Mouse (Mus musculus): ENCODE results near the gene Acan. TPM values are rescaled to one million over a fixed set of nuclear protein-coding genes. Genes with fewer than 3 reads are reported as not detected.

Acan gene
- polyA plus RNA-seq (2012; rRNA removed): 2.0 and 2.7 TPM in 2 replicates

DNA sequence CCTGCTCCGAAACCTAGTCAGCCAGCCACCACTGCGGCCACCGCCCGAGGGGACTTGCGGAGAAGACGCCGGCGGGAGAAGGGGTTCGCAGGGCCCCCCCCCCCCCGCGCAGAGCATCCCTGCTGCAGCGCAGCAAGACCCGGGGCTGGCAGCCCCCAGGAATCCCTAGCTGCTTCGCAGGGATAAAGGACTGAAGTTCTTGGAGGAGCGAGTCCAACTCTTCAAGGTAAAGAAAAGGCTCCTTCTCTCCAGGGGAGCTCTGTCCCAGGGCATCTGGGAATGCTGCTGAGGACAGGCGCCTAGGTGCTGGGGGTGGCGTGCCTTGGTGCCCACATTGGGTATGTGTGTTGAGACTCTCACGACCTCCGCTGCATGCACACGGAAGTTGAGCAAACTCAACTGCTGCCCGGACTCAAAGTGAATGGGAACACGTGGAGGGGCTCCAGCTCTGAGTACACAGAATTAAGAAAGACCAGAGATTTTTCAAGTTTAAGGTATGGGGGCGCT is at the start of gene Acan:
Acan (plus strand) TSS at position 101 of the 507 bp plus-strand sequence.
- TF ChIP-seq POLR2A (IDR thresholded peaks at IDR 0.05; ENCODE audit: control insufficient read depth, extremely low read depth, insufficient read depth, low read length, poor library complexity): no peak
- Histone ChIP-seq H3K36me3 (ENCODE audit: control insufficient read depth, insufficient read depth, low read length) (no peaks in the 10 kb centered on the region), H3K27me3 (ENCODE audit: control insufficient read depth, insufficient read depth, low read length) (peaks cover 5% of the 10 kb centered on the region; the same call in 1 of the 2 replicates), H3K4me1 (replicated peaks; ENCODE audit: control insufficient read depth, insufficient read depth, low read length) (peaks cover 5% of the 10 kb centered on the region; the same call in 1 of the 2 replicates), H3K27ac (ENCODE audit: control insufficient read depth, insufficient read depth, low read length) (no peak within 1 kb of the TSS), H3K4me3 (ENCODE audit: control insufficient read depth, insufficient read depth, low read length) (peak within 1 kb of the TSS; percentile 39)
- DNase-seq: no peak
- WGBS: 3% methylated on average over 23 of the region's 23 CpGs

DNA sequence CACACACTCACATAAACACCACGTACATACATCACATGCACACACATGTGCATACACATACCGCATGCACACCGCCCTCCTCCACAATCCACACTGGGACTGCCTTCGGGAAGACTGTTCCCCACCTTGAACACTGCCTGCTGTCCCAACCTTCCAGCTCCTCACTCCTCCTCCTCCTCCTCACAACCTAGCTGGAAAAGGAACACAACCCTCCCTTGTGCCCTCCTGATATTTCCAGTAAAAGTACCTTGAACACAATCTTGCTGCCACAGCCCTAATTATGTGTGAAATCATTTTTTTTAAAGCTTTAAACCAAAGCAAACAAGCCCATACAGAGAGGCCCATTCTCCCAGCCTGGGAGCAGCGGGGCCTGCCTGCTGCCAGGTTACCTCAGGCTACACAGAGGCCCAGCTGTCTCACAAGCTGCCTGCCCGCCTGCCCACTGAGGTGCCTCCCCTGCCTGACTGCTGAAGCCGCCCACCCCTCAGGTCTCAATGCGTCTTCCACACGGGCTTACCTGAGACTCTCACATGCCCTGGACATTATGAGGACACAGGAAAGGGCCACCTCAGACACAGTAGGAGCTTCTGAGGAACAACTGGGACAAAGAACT is 31.9 kb upstream of the Acan start:
- no peak for DNase-seq
- WGBS: 90% methylated on average over 9 of the region's 9 CpGs
- H3K4me3 ChIP-seq (ENCODE audit: control insufficient read depth, insufficient read depth, low read length): no peak overlapping the region

DNA sequence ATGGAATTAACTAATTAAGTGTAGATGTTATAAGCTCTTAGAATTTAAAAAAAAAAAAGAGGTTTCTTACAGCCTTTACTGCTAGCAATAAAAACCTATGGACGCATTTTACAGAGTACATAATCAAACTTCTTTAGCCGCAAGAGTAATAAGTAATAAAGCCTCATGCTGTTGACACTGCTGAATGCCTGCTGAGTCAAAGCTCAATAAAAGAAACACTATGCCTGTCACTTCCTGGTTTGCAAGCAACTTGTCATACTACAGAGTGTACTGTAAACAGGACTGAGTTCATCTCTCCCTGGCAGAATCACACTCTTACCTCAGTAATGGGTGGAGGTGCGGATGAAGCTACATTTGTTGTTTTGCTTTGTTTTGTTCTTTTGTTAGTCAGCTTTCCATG is 24.1 kb upstream of the Acan start:
- WGBS: 96% methylated on average over 3 of the region's 3 CpGs

More for the DNA sequence above, 31.9 kb upstream of the Acan start:
- H3K4me1 ChIP-seq (replicated peaks; ENCODE audit: control insufficient read depth, insufficient read depth, low read length): no peaks in the 10 kb centered on the region
- no peaks in the 10 kb centered on the region for H3K36me3 ChIP-seq (ENCODE audit: control insufficient read depth, insufficient read depth, low read length)
- H3K27me3 ChIP-seq (ENCODE audit: control insufficient read depth, insufficient read depth, low read length): no peaks in the 10 kb centered on the region
- H3K27ac ChIP-seq (ENCODE audit: control insufficient read depth, insufficient read depth, low read length): no peak overlapping the region
- TF ChIP-seq POLR2A (IDR thresholded peaks at IDR 0.05; ENCODE audit: control insufficient read depth, extremely low read depth, insufficient read depth, low read length, poor library complexity) (no peak), CTCF (IDR thresholded peaks at IDR 0.05; ENCODE audit: borderline replicate concordance, control insufficient read depth, extremely low read depth, insufficient read depth, low read length, poor library complexity) (no peak)

DNA sequence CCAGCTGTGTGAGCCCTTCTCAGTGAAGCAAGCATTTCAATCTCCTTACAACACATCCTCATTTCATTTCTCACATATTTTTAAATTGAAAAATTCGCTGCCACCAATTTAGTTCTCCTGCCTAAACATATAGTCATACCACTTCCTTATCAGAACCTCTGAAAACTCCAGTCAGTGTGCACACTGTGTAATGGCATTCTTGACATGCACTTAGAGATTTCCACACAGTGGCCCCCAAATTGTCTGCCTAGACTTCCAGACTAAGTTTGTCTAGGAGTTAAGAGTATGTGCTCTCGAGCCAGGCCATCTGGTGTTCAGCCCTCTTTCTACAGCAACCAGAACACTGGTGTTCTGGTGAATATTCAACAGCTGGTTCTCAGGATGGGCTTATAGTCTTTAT is 19.5 kb upstream of the Acan start:
- 75% methylated on average over 2 of the region's 2 CpGs for WGBS
- no peak overlapping the region for H3K4me3 ChIP-seq (ENCODE audit: control insufficient read depth, insufficient read depth, low read length)
- no peak overlapping the region for H3K27ac ChIP-seq (ENCODE audit: control insufficient read depth, insufficient read depth, low read length)
- H3K27me3 ChIP-seq (ENCODE audit: control insufficient read depth, insufficient read depth, low read length): no peaks in the 10 kb centered on the region
- DNase-seq: no peak
- TF ChIP-seq CTCF (IDR thresholded peaks at IDR 0.05; ENCODE audit: borderline replicate concordance, control insufficient read depth, extremely low read depth, insufficient read depth, low read length, poor library complexity) (no peak), POLR2A (IDR thresholded peaks at IDR 0.05; ENCODE audit: control insufficient read depth, extremely low read depth, insufficient read depth, low read length, poor library complexity) (no peak)
- H3K36me3 ChIP-seq (ENCODE audit: control insufficient read depth, insufficient read depth, low read length): no peaks in the 10 kb centered on the region
- H3K4me1 ChIP-seq (replicated peaks; ENCODE audit: control insufficient read depth, insufficient read depth, low read length): no peaks in the 10 kb centered on the region

More for the DNA sequence above, 24.1 kb upstream of the Acan start:
- DNase-seq: no peak
- Histone ChIP-seq H3K27ac (ENCODE audit: control insufficient read depth, insufficient read depth, low read length) (no peak overlapping the region), H3K36me3 (ENCODE audit: control insufficient read depth, insufficient read depth, low read length) (no peaks in the 10 kb centered on the region), H3K4me1 (replicated peaks; ENCODE audit: control insufficient read depth, insufficient read depth, low read length) (no peaks in the 10 kb centered on the region), H3K4me3 (ENCODE audit: control insufficient read depth, insufficient read depth, low read length) (no peak overlapping the region), H3K27me3 (ENCODE audit: control insufficient read depth, insufficient read depth, low read length) (no peaks in the 10 kb centered on the region)
- TF ChIP-seq POLR2A (IDR thresholded peaks at IDR 0.05; ENCODE audit: control insufficient read depth, extremely low read depth, insufficient read depth, low read length, poor library complexity): no peak
- TF ChIP-seq CTCF (IDR thresholded peaks at IDR 0.05; ENCODE audit: borderline replicate concordance, control insufficient read depth, extremely low read depth, insufficient read depth, low read length, poor library complexity): no peak

GRCm38 (mm10) chr7:79034521-79034920 is 18.8 kb upstream of the Acan start:
- DNase-seq: no peak
- 97% methylated on average over 2 of the region's 2 CpGs for WGBS
- no peaks in the 10 kb centered on the region for H3K36me3 ChIP-seq (ENCODE audit: control insufficient read depth, insufficient read depth, low read length)
- H3K27ac ChIP-seq (ENCODE audit: control insufficient read depth, insufficient read depth, low read length): no peak overlapping the region
- no peaks in the 10 kb centered on the region for H3K4me1 ChIP-seq (replicated peaks; ENCODE audit: control insufficient read depth, insufficient read depth, low read length)
- no peaks in the 10 kb centered on the region for H3K27me3 ChIP-seq (ENCODE audit: control insufficient read depth, insufficient read depth, low read length)
- H3K4me3 ChIP-seq (ENCODE audit: control insufficient read depth, insufficient read depth, low read length): no peak overlapping the region
- TF ChIP-seq CTCF (IDR thresholded peaks at IDR 0.05; ENCODE audit: borderline replicate concordance, control insufficient read depth, extremely low read depth, insufficient read depth, low read length, poor library complexity): no peak
- TF ChIP-seq POLR2A (IDR thresholded peaks at IDR 0.05; ENCODE audit: control insufficient read depth, extremely low read depth, insufficient read depth, low read length, poor library complexity): no peak

- DNase-seq: no peak
- TF ChIP-seq POLR2A (IDR thresholded peaks at IDR 0.05; ENCODE audit: control insufficient read depth, extremely low read depth, insufficient read depth, low read length, poor library complexity): no peak
- TF ChIP-seq CTCF (IDR thresholded peaks at IDR 0.05; ENCODE audit: borderline replicate concordance, control insufficient read depth, extremely low read depth, insufficient read depth, low read length, poor library complexity): no peak
- no peaks in the 10 kb centered on the region for H3K36me3 ChIP-seq (ENCODE audit: control insufficient read depth, insufficient read depth, low read length)
- H3K4me3 ChIP-seq (ENCODE audit: control insufficient read depth, insufficient read depth, low read length): no peak overlapping the region
- no peak overlapping the region for H3K27ac ChIP-seq (ENCODE audit: control insufficient read depth, insufficient read depth, low read length)
- peaks cover 5% of the 10 kb centered on the region; the same call in 1 of the 2 replicates for H3K27me3 ChIP-seq (ENCODE audit: control insufficient read depth, insufficient read depth, low read length)
- peaks cover 2% of the 10 kb centered on the region; the same call in 1 of the 2 replicates for H3K4me1 ChIP-seq (replicated peaks; ENCODE audit: control insufficient read depth, insufficient read depth, low read length)
- 37% methylated on average over 5 of the region's 5 CpGs for WGBS
Measured at GRCm38 (mm10) chr7:79052081-79052480, 1.2 kb upstream of the Acan start.

All from thymus, adult 2 months (tissue).